In genomic region chr11:18752512-18752911, GRCm38 (mm10) we compare ENCODE assay signal across 16 mouse cellular contexts.
DNase-seq lines count a peak whose midpoint lies in the region; ATAC-seq and TF ChIP-seq lines count a peak whose summit lies in the region.
"Had no signal": no experiment of that assay in that cellular context is flagged by ENCODE, and none has a peak within 500 bp of the region (broad histone marks: within the 10 kb centered on the region; RNA-seq: fewer than 3 reads in every experiment).

No protein-coding gene starts in this region.

- DNase-seq in heart, adult 9 months (ENCODE audit: low spot score in 2 of 2): no peak
- peak; percentile 67 for DNase-seq in brain, embryonic 14.5 days (ENCODE audit: low read depth)
- no peak for DNase-seq in neural tube, embryonic 11.5 days (ENCODE audit: low spot score)
- no peak for DNase-seq in testis, postnatal 10 days (ENCODE audit: low spot score)
- no peak for DNase-seq in T-cell, adult 2 months (ENCODE audit: low spot score)
- no peak for DNase-seq in frontal cortex, postnatal 36 days (ENCODE audit: low spot score in 2 of 2)
- DNase-seq: gastrocnemius, postnatal 36 days; kidney, adult 9 months; layer of hippocampus, postnatal 36 days; lung, postnatal 14 days; thymus, postnatal 4 days had no signal

- no peak for TF ChIP-seq POLR2A in brain, embryonic 14.5 days (IDR thresholded peaks at IDR 0.05; ENCODE audit: borderline replicate concordance, extremely low read depth, insufficient read depth, insufficient read length, poor library complexity, severe bottlenecking)

- ATAC-seq in heart, embryonic 13.5 days (ENCODE audit: extremely low read depth, insufficient number of reproducible peaks, low FRiP score, low TSS enrichment): no peak
- ATAC-seq in hindbrain, embryonic 12.5 days (ENCODE audit: low FRiP score): 0 out of 2 replicates have a peak, but pooled peaks have one; percentile 7
- ATAC-seq in neural tube, embryonic 11.5 days (ENCODE audit: insufficient read depth, low FRiP score, low TSS enrichment): no peak

- no peaks in the 10 kb centered on the region for H3K36me3 ChIP-seq in heart, embryonic 13.5 days
- no peaks in the 10 kb centered on the region for H3K36me3 ChIP-seq in hindbrain, embryonic 12.5 days
- no peaks in the 10 kb centered on the region for H3K36me3 ChIP-seq in neural tube, embryonic 11.5 days (ENCODE audit: control insufficient read depth, insufficient read depth, low read length)
- H3K36me3 ChIP-seq: embryonic facial prominence, embryonic 12.5 days; forebrain, embryonic 12.5 days; limb, embryonic 13.5 days had no signal

- no peak for TF ChIP-seq CTCF in brain, embryonic 14.5 days (IDR thresholded peaks at IDR 0.05; ENCODE audit: borderline replicate concordance, extremely low read depth, insufficient read depth, insufficient read length)

- H3K4me1 ChIP-seq in heart, embryonic 13.5 days: peaks cover 46% of the 10 kb centered on the region
- peaks cover 52% of the 10 kb centered on the region for H3K4me1 ChIP-seq in hindbrain, embryonic 12.5 days
- H3K4me1 ChIP-seq in neural tube, embryonic 11.5 days (ENCODE audit: control insufficient read depth, insufficient read depth, low read length): peaks cover 60% of the 10 kb centered on the region

- H3K4me2 ChIP-seq in heart, embryonic 13.5 days: no peak overlapping the region
- no peak overlapping the region for H3K4me2 ChIP-seq in hindbrain, embryonic 12.5 days (replicated peaks)
- H3K4me2 ChIP-seq in neural tube, embryonic 11.5 days (ENCODE audit: low read depth): no peak overlapping the region
- H3K4me2 ChIP-seq: embryonic facial prominence, embryonic 12.5 days; forebrain, embryonic 12.5 days; limb, embryonic 13.5 days had no signal

- H3K9ac ChIP-seq in heart, embryonic 13.5 days: peak overlapping the region; percentile 19; the same call in 1 of the 2 replicates
- no peak overlapping the region for H3K9ac ChIP-seq in hindbrain, embryonic 12.5 days
- H3K9ac ChIP-seq in neural tube, embryonic 11.5 days (ENCODE audit: low read length): no peak overlapping the region
- H3K9ac ChIP-seq: embryonic facial prominence, embryonic 12.5 days; forebrain, embryonic 12.5 days; limb, embryonic 13.5 days had no signal

- H3K27me3 ChIP-seq in heart, embryonic 13.5 days (replicated peaks): no peaks in the 10 kb centered on the region
- no peaks in the 10 kb centered on the region for H3K27me3 ChIP-seq in hindbrain, embryonic 12.5 days
- H3K27me3 ChIP-seq in neural tube, embryonic 11.5 days (ENCODE audit: control insufficient read depth, insufficient read depth, low read length): no peaks in the 10 kb centered on the region
- H3K27me3 ChIP-seq: embryonic facial prominence, embryonic 12.5 days had no signal

- H3K27ac ChIP-seq in heart, embryonic 13.5 days (replicated peaks): no peak overlapping the region
- H3K27ac ChIP-seq in hindbrain, embryonic 12.5 days: peak overlapping the region; percentile 70
- peak overlapping the region; percentile 42 for H3K27ac ChIP-seq in neural tube, embryonic 11.5 days (ENCODE audit: low read depth, low read length)
- H3K27ac ChIP-seq: embryonic facial prominence, embryonic 12.5 days; forebrain, embryonic 12.5 days; limb, embryonic 13.5 days had no signal

- no peaks in the 10 kb centered on the region for H3K9me3 ChIP-seq in heart, embryonic 13.5 days
- no peaks in the 10 kb centered on the region for H3K9me3 ChIP-seq in hindbrain, embryonic 12.5 days (replicated peaks)
- H3K9me3 ChIP-seq in neural tube, embryonic 11.5 days (ENCODE audit: control insufficient read depth, low read length): no peaks in the 10 kb centered on the region
- H3K9me3 ChIP-seq: embryonic facial prominence, embryonic 12.5 days; forebrain, embryonic 12.5 days; limb, embryonic 13.5 days had no signal

- 39% methylated on average over 2 of the region's 2 CpGs for WGBS in heart, embryonic 13.5 days
- WGBS in hindbrain, embryonic 12.5 days: 35% methylated on average over 2 of the region's 2 CpGs
- 29% methylated on average over 2 of the region's 2 CpGs for WGBS in neural tube, embryonic 11.5 days

- no peak overlapping the region for H3K4me3 ChIP-seq in heart, embryonic 13.5 days
- no peak overlapping the region for H3K4me3 ChIP-seq in hindbrain, embryonic 12.5 days
- H3K4me3 ChIP-seq in neural tube, embryonic 11.5 days (ENCODE audit: low read depth, low read length): no peak overlapping the region
- H3K4me3 ChIP-seq: embryonic facial prominence, embryonic 12.5 days; forebrain, embryonic 12.5 days; limb, embryonic 13.5 days had no signal
